Mouse (Mus musculus): ENCODE data around the gene Pard3b.

Pard3b gene

DNA sequence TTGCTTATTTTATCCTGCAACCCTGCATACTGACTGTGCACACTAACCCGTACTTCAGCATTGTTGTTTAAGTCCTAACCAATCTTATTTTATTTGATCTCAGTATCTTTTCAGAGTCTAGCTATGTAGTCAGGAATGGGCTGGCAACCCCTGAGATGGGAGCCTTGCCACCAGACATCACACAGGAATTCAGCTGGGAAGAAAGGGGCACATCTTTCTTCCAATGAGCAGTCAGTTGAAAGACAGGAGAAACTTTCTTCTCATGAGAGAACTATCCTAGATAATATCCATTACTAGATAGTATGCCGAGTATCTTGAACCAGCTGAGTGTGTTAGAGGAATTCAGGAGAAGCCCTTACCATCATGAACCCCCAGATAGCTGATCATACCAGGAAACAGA is 985.5 kb downstream of the Pard3b start:
- in situ Hi-C loops (cut with MboI; ENCODE audit: unreplicated experiment in 2 of 2), result no loop called here

DNA sequence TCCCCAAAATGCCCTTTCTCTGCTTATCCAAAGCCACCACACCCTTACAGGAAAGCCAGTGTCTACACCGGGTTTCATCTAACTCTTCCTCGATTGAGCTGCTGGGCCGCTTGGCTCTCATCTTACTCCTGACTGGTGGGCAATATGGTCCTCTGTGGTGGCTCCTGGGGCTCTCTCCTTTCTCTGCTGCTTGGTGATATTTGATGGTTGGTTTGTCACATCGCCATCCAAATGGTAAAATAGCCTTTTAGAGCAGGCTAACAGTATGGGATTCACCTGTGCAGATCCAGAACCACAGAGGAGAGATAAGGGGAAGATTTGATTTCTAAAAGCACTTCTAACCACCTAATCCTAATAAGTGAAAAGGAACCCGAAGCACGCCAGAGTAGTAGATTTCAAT is 986.2 kb downstream of the Pard3b start:
- in situ Hi-C loops (cut with MboI; ENCODE audit: unreplicated experiment in 2 of 2), result no loop called here

- in situ Hi-C loops (cut with MboI; ENCODE audit: unreplicated experiment in 2 of 2), result no loop called here
Measured at GRCm38 (mm10) chr1:62625332-62625731, 986.7 kb downstream of the Pard3b start.

DNA sequence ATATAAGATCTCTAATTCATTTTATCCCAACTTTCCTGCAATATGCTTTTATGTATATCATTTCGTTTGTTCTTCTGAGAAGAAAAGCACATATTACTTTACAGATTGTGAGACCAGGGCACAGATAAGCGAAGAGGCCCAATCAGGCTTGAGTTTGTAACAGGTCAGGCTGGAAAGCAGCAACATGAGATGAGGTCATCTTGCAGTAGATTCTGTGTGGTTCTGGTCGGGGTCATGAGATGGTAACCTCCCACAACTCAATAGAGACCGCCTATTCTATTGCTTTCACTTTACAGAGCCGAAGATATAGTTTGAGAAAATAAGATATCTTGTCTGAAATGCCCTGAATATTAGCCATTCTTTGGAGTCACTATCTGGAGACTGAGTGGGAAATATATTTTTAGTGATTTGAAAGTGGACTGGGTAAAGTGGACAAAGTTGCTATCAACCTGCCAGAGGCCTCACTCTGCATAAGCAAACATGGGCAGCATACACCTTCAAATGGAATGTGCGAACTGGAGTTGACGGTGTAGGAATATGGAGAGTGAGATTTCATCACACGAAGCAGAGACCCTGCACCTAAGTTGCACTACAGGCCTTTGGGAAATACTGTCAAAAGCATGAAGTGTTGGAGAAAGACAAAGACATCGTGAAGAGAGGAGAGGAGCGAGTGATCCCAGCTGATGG is 987.3 kb downstream of the Pard3b start:
- in situ Hi-C loops (cut with MboI; ENCODE audit: unreplicated experiment in 2 of 2), result no loop called here

DNA sequence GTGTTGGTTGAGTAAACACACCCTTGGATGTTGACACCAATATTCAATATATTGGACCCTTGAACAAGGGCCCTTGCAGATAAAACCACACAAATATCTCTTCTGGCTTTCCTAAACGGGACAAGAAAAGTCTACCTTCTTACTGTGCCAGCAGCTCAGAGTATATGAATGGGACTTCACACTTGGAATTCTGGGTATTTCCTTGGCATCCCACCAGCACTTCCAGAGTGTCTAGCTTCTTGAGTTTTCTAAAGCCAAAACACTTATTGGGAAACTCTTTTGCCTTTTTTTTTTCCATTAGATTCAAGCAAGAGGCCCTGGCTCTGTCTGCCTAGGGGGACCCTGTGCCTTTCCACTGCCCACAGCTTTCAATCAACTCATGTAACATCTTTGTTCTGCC is 991.3 kb downstream of the Pard3b start:
- in situ Hi-C loops (cut with MboI; ENCODE audit: unreplicated experiment in 2 of 2), result no loop called here

- in situ Hi-C loops (cut with MboI; ENCODE audit: unreplicated experiment in 2 of 2), result no loop called here
Measured at GRCm38 (mm10) chr1:62631511-62632305, 993.1 kb downstream of the Pard3b start.

GRCm38 (mm10) chr1:62632886-62633285 is 994.3 kb downstream of the Pard3b start:
- in situ Hi-C loops (cut with MboI; ENCODE audit: unreplicated experiment in 2 of 2), result no loop called here

DNA sequence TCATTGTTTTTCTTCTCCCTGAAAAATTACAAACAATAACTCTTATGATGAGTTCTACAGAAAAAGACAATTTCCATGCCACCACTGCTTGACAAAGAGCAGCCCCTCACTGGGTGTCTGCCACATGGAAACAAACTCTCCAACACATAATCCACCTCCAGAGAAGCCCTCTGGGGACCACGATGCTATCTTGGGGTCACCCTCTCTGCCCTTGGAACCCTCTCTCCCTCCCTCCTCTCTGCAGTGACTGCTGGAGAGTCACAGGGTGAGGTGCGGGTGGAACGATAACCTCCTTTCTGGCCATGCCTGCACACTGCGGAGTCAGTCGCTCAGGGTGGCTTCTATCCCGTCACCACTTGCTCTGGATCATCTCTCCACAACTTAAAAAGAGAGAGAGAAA is 996.6 kb downstream of the Pard3b start:
- in situ Hi-C loops (cut with MboI; ENCODE audit: unreplicated experiment in 2 of 2), result no loop called here

DNA sequence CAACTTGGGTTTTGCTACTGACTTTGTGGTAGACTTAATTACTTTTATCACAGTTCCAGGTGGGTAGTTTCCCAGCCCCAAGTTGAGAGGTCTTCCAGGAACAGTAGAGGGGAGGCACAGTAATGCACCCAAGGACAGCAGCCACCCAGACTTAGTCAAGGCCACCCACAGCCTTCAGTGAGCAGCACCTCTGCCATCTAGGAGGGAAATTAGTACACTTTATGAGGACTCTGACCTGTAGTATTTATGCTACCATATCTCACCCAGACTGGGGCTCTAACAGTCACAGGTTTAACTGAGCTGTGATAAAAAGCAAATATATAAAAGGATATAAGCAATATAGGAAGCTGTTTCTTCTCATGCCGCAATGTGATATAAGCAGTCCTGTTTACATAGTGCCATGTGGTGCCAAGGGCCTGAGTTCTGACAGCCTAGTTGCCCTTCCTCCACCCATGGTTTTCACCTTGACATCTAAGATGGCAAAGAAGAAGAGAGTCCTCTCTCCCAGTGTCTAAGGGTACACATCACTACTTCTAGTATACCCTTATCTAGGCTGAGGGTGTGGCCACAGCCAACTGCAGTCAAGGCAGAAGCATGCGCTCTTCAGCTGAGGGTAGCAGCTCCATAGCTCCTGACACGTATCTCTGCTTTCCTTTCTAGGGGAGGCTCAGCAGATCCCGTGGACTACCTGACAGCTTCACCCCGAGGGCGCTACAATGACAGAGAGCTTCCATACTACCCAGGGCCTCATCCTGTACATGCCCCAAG is 998.5 kb downstream of the Pard3b start:
- in situ Hi-C loops (cut with MboI; ENCODE audit: unreplicated experiment in 2 of 2), result no loop called here

GRCm38 (mm10) chr1:62639012-62639411 is 1000.4 kb downstream of the Pard3b start:
- in situ Hi-C loops (cut with MboI; ENCODE audit: unreplicated experiment in 2 of 2), result no loop called here

GRCm38 (mm10) chr1:62639440-62639839 is 1000.8 kb downstream of the Pard3b start:
- in situ Hi-C loops (cut with MboI; ENCODE audit: unreplicated experiment in 2 of 2), result no loop called here

DNA sequence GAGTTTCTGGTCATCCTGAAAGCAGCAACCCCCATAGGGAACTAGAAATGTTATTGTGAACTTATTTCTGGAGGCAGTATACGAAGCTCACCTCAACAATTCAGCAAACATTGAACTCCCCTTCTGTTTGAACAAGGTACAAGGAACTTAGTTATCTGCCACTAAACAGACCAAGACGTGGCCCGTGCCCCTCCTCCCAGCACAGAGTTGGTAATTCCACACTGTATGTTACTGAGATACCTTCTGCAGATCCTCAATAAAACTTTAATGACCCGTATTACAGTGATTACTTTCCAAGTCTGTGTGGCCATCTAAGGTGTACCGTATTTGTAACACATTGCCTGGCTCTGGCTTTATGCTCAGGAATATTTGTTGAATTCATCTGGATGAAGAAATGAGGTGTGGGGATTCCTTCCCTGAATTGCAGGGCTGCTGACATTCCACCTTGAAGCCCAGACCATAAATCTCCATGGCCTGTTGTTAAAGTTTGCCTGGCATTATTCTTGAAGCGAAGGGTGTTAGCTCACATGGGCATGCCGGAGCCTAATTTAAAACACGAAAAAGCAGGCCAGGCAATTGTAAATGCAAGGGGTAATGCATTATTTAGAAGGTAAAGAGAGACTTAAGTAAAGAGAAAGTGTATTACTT is 1006.1 kb downstream of the Pard3b start:
- in situ Hi-C loops (cut with MboI; ENCODE audit: unreplicated experiment in 2 of 2), result no loop called here

DNA sequence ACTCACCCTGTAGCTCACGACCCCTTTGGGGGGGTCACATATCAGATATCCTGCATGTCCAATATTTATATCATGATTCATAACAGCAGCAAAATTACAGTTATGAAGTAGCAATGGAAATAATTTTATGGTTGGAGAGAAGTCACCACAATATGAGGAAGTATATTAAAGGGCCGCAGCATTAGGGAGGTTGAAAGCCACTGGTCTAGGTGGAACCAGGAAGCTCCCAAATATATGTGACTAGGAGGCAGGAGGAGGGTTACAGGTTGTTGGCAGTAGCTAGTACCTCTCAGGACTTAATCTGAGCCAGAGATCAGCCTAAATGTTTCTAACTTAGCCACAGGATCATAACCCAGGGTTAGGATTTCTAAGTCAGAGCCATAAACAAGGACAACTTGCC is 1008.2 kb downstream of the Pard3b start:
- in situ Hi-C loops (cut with MboI; ENCODE audit: unreplicated experiment in 2 of 2), result no loop called here

- in situ Hi-C loops (cut with MboI; ENCODE audit: unreplicated experiment in 2 of 2), result no loop called here
Measured at GRCm38 (mm10) chr1:62648116-62648515, 1009.5 kb downstream of the Pard3b start.

- in situ Hi-C loops (cut with MboI; ENCODE audit: unreplicated experiment in 2 of 2), result no loop called here
Measured at GRCm38 (mm10) chr1:62648591-62648990, 1010.0 kb downstream of the Pard3b start.

DNA sequence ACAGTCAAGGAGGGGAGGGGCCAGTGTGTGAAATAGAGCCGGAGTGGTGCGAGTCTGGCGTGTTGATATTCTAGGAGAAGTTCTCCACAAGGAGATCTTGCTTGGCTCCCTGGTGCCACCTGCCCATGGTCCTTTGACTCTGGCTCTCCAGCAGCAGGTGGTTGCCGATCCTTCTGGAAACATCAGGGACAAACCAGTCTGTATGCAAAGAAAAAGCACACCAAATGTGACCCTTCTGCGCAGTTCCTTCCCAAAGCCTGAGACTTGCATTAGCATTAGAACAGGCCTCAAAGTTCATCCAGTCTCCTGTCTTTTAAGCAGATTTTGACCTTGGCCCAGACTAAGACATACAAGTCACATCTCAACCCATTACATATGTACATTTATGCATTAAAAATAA is 1011.9 kb downstream of the Pard3b start:
- in situ Hi-C loops (cut with MboI; ENCODE audit: unreplicated experiment in 2 of 2), result no loop called here

GRCm38 (mm10) chr1:62654436-62654835 is 1015.8 kb downstream of the Pard3b start:
- in situ Hi-C loops (cut with MboI; ENCODE audit: unreplicated experiment in 2 of 2), result no loop called here

DNA sequence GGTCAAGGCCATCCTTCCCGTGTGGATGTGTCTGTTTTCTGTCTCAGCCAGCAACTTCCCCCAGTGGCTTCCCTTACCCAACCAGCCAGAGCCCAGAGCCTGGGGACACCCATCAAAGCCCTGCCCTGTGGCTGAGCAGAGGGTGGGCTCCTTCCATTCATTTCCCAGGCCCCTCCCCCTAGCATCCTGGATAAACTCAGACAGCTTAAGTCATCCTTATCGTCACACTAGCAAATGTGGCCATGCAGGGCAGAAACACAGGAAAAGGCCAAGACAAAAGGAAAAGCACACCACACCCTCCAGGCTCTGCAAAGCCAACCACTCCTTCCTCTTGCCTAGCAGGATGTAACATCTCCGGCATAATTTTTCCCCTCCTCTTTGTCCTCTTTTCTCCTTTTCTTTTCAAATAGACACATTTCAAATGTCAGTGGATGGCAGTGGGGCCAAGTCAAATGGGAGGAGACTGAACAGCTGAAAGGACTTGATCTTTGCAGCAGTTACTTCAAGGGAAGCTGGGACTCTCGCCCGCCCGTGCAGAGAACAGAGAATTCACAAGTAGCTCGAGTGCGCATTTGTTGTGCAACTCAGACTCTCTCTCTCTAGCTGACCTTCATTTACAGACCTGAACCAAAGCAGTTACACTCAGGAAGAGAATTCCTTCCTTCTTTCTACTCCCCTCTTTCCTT is 1026.5 kb downstream of the Pard3b start:
- in situ Hi-C loops (cut with MboI; ENCODE audit: unreplicated experiment in 2 of 2), result no loop called here

DNA sequence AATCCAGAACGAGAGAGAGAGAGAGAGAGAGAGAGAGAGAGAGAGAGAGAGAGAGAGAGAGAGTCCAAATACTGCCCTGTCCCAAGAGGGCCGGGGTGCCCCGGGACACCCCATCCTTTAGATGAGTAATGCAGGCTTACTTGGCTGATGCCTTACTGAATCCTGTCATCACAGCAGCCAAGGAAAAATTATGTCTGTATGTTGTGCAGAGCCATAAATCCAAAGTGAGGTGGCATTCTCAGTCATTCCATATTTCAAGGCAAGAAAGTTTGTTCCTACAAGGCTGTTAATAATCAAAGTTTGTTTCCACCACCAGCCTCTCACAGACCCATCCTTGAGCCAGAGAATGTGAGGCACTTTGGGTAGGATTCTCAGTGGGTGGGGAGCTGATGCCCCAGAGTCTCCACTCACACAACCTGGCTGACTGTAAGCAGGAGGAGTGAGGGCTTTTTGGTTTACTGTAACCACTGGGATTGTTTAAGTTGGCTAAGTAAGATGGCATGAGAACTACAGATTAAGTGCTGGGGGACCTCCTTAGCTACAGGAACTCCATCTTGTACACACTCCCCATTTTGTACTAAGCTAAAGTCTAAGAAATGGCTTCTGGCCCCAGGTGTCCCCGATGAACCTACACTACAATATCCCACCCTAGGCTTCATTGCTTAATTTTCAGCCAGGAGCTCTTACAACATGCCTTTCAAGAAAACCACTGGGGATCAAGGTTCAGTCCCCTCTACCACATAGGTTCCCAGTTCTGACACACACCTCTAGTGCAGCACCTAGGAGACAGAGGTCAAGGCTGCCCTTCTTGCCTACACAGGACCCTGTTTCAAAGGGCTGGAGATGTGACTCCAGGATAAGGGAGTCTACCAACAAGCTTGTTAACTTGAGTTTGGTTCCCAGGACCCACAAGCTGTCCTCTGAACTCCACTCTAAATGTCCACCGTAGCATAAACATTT is 1027.4 kb downstream of the Pard3b start:
- in situ Hi-C loops (cut with MboI; ENCODE audit: unreplicated experiment in 2 of 2), result no loop called here
